Mouse (Mus musculus): ENCODE data around the gene Elmo3. TPM values are rescaled to one million over a fixed set of nuclear protein-coding genes. Genes with fewer than 3 reads are reported as not detected.
A peak's percentile ranks its signal among the peaks of the same experiment; 100 is the strongest.

The Elmo3 gene
- 9.9 and 11.4 TPM in 2 replicates for polyA plus RNA-seq (2015; fragmentation: Nextera tagmentation; extraction: Ambion mirVana)

- Histone ChIP-seq H3K4me1 (peaks cover 29% of the 10 kb centered on the region), H3K9ac (peak within 1 kb of the TSS; percentile 47), H3K27ac (replicated peaks) (peak within 1 kb of the TSS; percentile 87), H3K27me3 (no peaks in the 10 kb centered on the region), H3K9me3 (replicated peaks) (no peaks in the 10 kb centered on the region), H3K4me3 (replicated peaks) (peak within 1 kb of the TSS; percentile 46), H3K36me3 (peaks cover 71% of the 10 kb centered on the region), H3K4me2 (replicated peaks) (peak within 1 kb of the TSS; percentile 74)
- 3% methylated on average over 27 of the region's 30 CpGs for WGBS
- peak; percentile 79 for ATAC-seq (ENCODE audit: insufficient number of reproducible peaks, low FRiP score, low TSS enrichment, low read depth)
Observed at GRCm38 (mm10) chr8:105305211-105306145, at the start of gene Elmo3. Gene Elmo3, plus strand, starts transcription at chr8:105305601.

GRCm38 (mm10) chr8:105257318-105258114 lies 47.9 kb upstream of the Elmo3 start:
- H3K4me1 ChIP-seq: peaks cover 47% of the 10 kb centered on the region
- H3K27ac ChIP-seq (replicated peaks): no peak overlapping the region
- peaks cover 41% of the 10 kb centered on the region for H3K27me3 ChIP-seq
- 70% methylated on average over 7 of the region's 7 CpGs for WGBS
- no peaks in the 10 kb centered on the region for H3K9me3 ChIP-seq (replicated peaks)
- H3K9ac ChIP-seq: no peak overlapping the region
- H3K36me3 ChIP-seq: peaks cover 11% of the 10 kb centered on the region
- no peak overlapping the region for H3K4me2 ChIP-seq (replicated peaks)
- ATAC-seq (ENCODE audit: insufficient number of reproducible peaks, low FRiP score, low TSS enrichment, low read depth): no peak
- H3K4me3 ChIP-seq (replicated peaks): no peak overlapping the region

DNA sequence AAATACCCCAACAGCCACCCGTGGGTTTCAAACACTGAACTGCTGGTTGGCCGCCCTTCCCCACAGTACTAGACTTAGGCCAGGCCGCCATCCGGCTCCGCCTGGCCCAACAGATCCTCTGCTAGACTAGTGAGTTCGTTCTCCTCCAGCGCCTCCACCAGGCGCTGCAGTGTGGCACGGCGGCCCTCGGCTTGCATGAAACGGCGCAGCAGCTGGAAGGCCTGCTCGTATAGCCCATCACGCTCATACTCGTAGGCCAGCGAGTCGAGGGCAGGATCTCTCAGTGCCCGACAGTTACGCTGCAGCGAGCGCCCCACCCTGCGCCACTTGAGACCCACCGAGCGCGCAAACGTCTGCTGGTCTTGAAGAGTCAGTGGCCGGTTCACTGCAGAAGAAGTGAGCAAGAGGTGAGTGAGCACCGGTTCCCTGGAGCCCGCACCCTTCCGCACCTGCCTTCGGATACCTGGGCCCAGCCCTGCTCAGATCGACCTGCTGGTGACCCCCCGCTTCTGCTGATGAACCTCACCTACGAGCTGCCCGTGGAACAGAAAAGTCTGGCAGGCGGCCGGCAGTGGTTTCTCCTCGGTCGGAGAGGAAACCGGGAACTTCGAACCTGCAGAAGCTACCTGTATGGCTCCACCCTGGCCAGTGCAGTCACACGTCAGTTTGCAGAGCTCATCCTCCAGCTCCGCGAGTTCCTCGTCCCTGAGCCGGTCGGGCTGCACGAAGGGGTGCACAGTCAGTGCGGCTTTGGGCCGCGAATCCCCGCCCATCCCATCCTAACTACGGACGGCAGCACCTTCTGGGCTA lies 46.3 kb upstream of the Elmo3 start:
- Histone ChIP-seq H3K27me3 (peaks cover 51% of the 10 kb centered on the region), H3K27ac (replicated peaks) (no peak overlapping the region), H3K4me2 (replicated peaks) (peak overlapping the region; percentile 68), H3K9ac (no peak overlapping the region), H3K4me3 (replicated peaks) (peak overlapping the region; percentile 40), H3K4me1 (peaks cover 38% of the 10 kb centered on the region), H3K36me3 (no peaks in the 10 kb centered on the region), H3K9me3 (replicated peaks) (no peaks in the 10 kb centered on the region)
- 6% methylated on average over 55 of the region's 55 CpGs for WGBS
- no peak for ATAC-seq (ENCODE audit: insufficient number of reproducible peaks, low FRiP score, low TSS enrichment, low read depth)

DNA sequence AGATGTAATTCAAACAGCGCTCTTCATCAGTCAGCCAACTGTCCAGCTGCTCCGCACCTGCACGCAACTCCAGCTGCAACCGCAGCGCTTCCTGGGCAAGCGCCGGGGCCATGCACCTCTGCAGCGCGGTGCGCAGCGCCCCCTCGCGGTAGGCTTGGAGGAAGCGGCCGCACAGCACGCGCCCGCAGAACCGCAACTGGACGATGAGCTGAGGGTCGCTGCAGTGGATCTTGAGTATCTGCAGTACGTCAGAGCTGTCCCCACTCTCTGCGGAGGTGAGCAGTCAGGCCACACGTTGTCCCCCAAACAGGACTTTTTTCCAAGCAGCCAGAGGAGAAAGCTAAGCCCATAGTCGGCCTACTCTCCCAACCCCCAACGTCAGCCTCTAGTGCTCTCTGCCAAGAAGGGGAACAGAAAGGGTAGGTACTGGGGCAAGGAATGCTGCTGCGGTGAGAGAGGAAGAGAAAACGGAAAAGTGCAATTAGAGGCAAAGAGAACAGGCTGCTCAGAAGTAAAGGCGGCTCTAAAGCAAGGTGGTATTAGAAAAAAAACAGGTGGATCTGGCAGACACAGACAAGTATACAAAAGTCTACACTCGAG lies 45.6 kb upstream of the Elmo3 start:
- peaks cover 51% of the 10 kb centered on the region for H3K27me3 ChIP-seq

GRCm38 (mm10) chr8:105260371-105261099 lies 44.9 kb upstream of the Elmo3 start:
- H3K4me2 ChIP-seq (replicated peaks): no peak overlapping the region
- peaks cover 53% of the 10 kb centered on the region for H3K27me3 ChIP-seq
- peaks cover 35% of the 10 kb centered on the region for H3K4me1 ChIP-seq
- H3K36me3 ChIP-seq: no peaks in the 10 kb centered on the region
- H3K27ac ChIP-seq (replicated peaks): no peak overlapping the region
- H3K9ac ChIP-seq: no peak overlapping the region
- ATAC-seq (ENCODE audit: insufficient number of reproducible peaks, low FRiP score, low TSS enrichment, low read depth): no peak
- H3K4me3 ChIP-seq (replicated peaks): no peak overlapping the region
- WGBS: 64% methylated on average over 7 of the region's 7 CpGs
- no peaks in the 10 kb centered on the region for H3K9me3 ChIP-seq (replicated peaks)

More for the DNA sequence above, 45.6 kb upstream of the Elmo3 start:
- Histone ChIP-seq H3K9ac (no peak overlapping the region), H3K4me3 (replicated peaks) (peak overlapping the region; percentile 40), H3K36me3 (no peaks in the 10 kb centered on the region), H3K4me2 (replicated peaks) (peak overlapping the region; percentile 68), H3K27ac (replicated peaks) (no peak overlapping the region), H3K9me3 (replicated peaks) (no peaks in the 10 kb centered on the region), H3K4me1 (peaks cover 36% of the 10 kb centered on the region)
- no peak for ATAC-seq (ENCODE audit: insufficient number of reproducible peaks, low FRiP score, low TSS enrichment, low read depth)
- 1% methylated on average over 30 of the region's 30 CpGs for WGBS

DNA sequence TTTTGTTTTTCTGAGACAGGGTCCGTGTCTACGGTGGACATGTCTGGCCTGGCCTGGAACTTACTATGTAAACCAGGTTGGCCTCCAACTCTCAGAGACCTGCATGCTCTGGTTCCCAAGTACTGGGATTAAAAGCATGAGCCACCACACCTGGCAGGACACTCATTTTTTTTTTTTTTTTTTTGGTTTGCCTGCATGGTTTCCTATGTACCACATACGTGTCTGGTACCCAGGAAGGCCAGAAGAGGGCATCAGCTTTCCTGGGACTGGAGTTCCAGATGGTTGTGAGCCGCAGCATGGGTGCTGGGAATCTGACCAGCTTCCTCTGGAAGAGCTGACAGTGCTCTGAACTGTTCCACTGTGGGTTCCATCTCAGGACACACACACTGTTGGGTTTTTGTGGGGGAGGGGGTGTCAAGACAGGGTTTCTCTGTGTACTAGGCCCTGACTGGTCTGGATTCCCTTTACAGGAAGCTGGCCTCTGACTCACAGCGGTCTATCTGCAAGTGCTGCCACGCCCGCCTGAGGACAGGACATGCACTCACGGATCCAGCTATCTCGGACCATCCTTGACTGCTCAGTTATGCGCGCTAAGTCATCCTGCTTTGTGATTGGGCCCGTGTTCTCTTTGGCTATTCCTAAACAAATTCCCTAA lies 43.9 kb upstream of the Elmo3 start:
- no peaks in the 10 kb centered on the region for H3K36me3 ChIP-seq
- H3K4me2 ChIP-seq (replicated peaks): no peak overlapping the region
- H3K27ac ChIP-seq (replicated peaks): no peak overlapping the region
- WGBS: 86% methylated on average over 12 of the region's 12 CpGs
- no peak overlapping the region for H3K4me3 ChIP-seq (replicated peaks)
- no peaks in the 10 kb centered on the region for H3K9me3 ChIP-seq (replicated peaks)
- no peak overlapping the region for H3K9ac ChIP-seq
- no peak for ATAC-seq (ENCODE audit: insufficient number of reproducible peaks, low FRiP score, low TSS enrichment, low read depth)
- H3K27me3 ChIP-seq: peaks cover 57% of the 10 kb centered on the region
- H3K4me1 ChIP-seq: peaks cover 33% of the 10 kb centered on the region

DNA sequence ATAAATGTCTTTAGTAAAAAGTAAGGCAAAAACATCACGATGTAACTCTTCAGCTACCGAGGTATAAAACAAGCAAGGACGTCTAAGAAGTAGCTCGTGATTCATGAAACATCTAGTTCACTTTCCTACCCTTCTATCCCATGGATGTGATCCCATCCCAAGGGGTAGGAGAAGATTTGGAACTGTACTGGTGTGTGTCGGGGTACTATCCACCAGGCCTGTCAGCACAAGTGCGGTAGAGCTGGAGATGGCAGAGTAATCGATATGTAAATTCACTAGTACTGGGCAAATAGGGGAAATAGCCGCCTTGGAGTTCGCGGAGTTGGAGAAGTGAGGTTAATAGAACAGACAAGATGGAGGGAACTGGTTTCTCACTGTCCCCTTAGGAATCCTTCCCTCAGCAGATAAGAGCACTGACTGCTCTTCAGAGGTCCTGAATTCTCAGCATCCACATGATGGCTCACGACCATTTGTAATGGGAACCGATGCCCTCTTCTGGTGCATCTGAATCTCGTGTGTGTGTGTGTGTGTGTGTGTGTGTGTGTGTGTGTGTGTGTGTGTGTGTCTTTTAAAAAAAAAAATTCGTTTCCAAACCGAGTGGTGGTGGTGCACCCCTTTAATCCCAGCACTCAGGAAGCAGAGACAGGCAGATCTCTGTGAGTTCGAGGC lies 42.0 kb upstream of the Elmo3 start:
- Histone ChIP-seq H3K9me3 (replicated peaks) (no peaks in the 10 kb centered on the region), H3K4me2 (replicated peaks) (peak overlapping the region; percentile 90), H3K9ac (no peak overlapping the region), H3K4me1 (peaks cover 38% of the 10 kb centered on the region), H3K4me3 (replicated peaks) (peak overlapping the region; percentile 73), H3K27me3 (peaks cover 69% of the 10 kb centered on the region), H3K36me3 (no peaks in the 10 kb centered on the region), H3K27ac (replicated peaks) (no peak overlapping the region)
- WGBS: 40% methylated on average over 16 of the region's 16 CpGs
- no peak for ATAC-seq (ENCODE audit: insufficient number of reproducible peaks, low FRiP score, low TSS enrichment, low read depth)

GRCm38 (mm10) chr8:105264024-105264982 lies 41.1 kb upstream of the Elmo3 start, which contains the start of the genes Tradd and Fbxl8:
Gene Tradd, minus strand, starts transcription at chr8:105264609.
Gene Fbxl8, plus strand, starts transcription at chr8:105264648.
- H3K4me3 ChIP-seq (replicated peaks): peak within 1 kb of the TSS; percentile 73
- ATAC-seq (ENCODE audit: insufficient number of reproducible peaks, low FRiP score, low TSS enrichment, low read depth): peak; percentile 55; the same call in 1 of the 2 replicates
- no peak within 1 kb of the TSS for H3K27ac ChIP-seq (replicated peaks)
- H3K27me3 ChIP-seq: peaks cover 69% of the 10 kb centered on the region
- H3K9me3 ChIP-seq (replicated peaks): no peaks in the 10 kb centered on the region
- no peaks in the 10 kb centered on the region for H3K36me3 ChIP-seq
- peak within 1 kb of the TSS; percentile 90 for H3K4me2 ChIP-seq (replicated peaks)
- WGBS: 1% methylated on average over 54 of the region's 54 CpGs
- peak within 1 kb of the TSS; percentile 54 for H3K9ac ChIP-seq
- H3K4me1 ChIP-seq: peaks cover 38% of the 10 kb centered on the region

All from embryonic facial prominence, embryonic 15.5 days (tissue).